Mouse (Mus musculus): ENCODE results near the gene Yaf2. TPM values are rescaled to one million over a fixed set of nuclear protein-coding genes. Genes with fewer than 3 reads are reported as not detected.
A peak's percentile ranks its signal among the peaks of the same experiment; 100 is the strongest.
"Not testable (repeated sequence)": the region's sequence is repeated elsewhere in the genome, so short reads cannot be mapped to it uniquely, and the experiment has no call there.

Yaf2 gene
- total RNA-seq, 2 experiments from 2014 or later, result 104 to 108 TPM

GRCm38 (mm10) chr15:93263566-93263965 is 73.2 kb downstream of the Yaf2 start:
- intact Hi-C loops (cut with DNase I), result loop anchor here (10.0 kb wide), 1 partner anchor 951 kb away; no protein-coding TSS in a partner anchor

GRCm38 (mm10) chr15:93262818-93263217 is 73.9 kb downstream of the Yaf2 start:
- DNase-seq (ENCODE audit: low spot score in 2 of 2), result peak in 1 of 2 experiments; percentile 14
- intact Hi-C loops (cut with DNase I), result loop anchor here (10.0 kb wide), 1 partner anchor 952 kb away; no protein-coding TSS in a partner anchor

More at GRCm38 (mm10) chr15:93263566-93263965, 73.2 kb downstream of the Yaf2 start:
- no peak for DNase-seq (ENCODE audit: low spot score in 2 of 2)

- intact Hi-C loops (cut with DNase I), result loop anchor here (10.0 kb wide), 1 partner anchor 953 kb away; no protein-coding TSS in a partner anchor
Observed at GRCm38 (mm10) chr15:93262274-93262673, 74.5 kb downstream of the Yaf2 start.

GRCm38 (mm10) chr15:93259933-93260332 is 76.8 kb downstream of the Yaf2 start:
- DNase-seq (ENCODE audit: low spot score in 2 of 2), result no peak
- intact Hi-C loops (cut with DNase I), result loop anchor here (10.0 kb wide), 1 partner anchor 955 kb away; no protein-coding TSS in a partner anchor

More at GRCm38 (mm10) chr15:93262274-93262673, 74.5 kb downstream of the Yaf2 start:
- no peak for DNase-seq (ENCODE audit: low spot score in 2 of 2)

GRCm38 (mm10) chr15:93255295-93255694 is 81.4 kb downstream of the Yaf2 start:
- no peak for DNase-seq (ENCODE audit: low spot score in 2 of 2)
- intact Hi-C loops (cut with DNase I), result no loop called here

GRCm38 (mm10) chr15:93253172-93253571 is 83.6 kb downstream of the Yaf2 start:
- intact Hi-C loops (cut with DNase I), result no loop called here
- DNase-seq (ENCODE audit: low spot score in 2 of 2), result no peak

GRCm38 (mm10) chr15:93252396-93252795 is 84.3 kb downstream of the Yaf2 start:
- peak in 1 of 2 experiments; percentile 77 for DNase-seq (ENCODE audit: low spot score in 2 of 2)
- intact Hi-C loops (cut with DNase I), result no loop called here

- peak; percentile 46 to 62 for DNase-seq (ENCODE audit: low spot score in 2 of 2)
- intact Hi-C loops (cut with DNase I), result no loop called here
Observed at GRCm38 (mm10) chr15:93251553-93252250, 85.0 kb downstream of the Yaf2 start.

- DNase-seq (ENCODE audit: low spot score in 2 of 2), result no peak
- intact Hi-C loops (cut with DNase I), result no loop called here
Observed at GRCm38 (mm10) chr15:93243202-93243601, 93.5 kb downstream of the Yaf2 start.

GRCm38 (mm10) chr15:93236456-93236855 is 100.3 kb downstream of the Yaf2 start:
- intact Hi-C loops (cut with DNase I); DNase-seq (ENCODE audit: low spot score in 2 of 2): not testable (repeated sequence)

Other genes starting within 250 kb of the Yaf2 start
- gene Gxylt1, start 61.8 kb downstream of the Yaf2 start, total RNA-seq (2021), result 10 to 100 TPM in 1 of 2 experiments, 1 to 10 TPM in 1; 9.8 to 11.3 TPM
- gene Zcrb1, start 61.4 kb upstream of the Yaf2 start, total RNA-seq (2021), result 10 to 100 TPM; 76.1 to 79.3 TPM
- gene Pphln1, start 61.4 kb upstream of the Yaf2 start, total RNA-seq (2021), result 10 to 100 TPM; 38.3 to 41.9 TPM

Data from left cerebral cortex, postnatal 25 days (tissue).